Mouse (Mus musculus) embryonic facial prominence, embryonic 11.5 days (tissue): ENCODE measurements around the gene Zfp385a. TPM values are rescaled to one million over a fixed set of nuclear protein-coding genes. Genes with fewer than 3 reads are reported as not detected.

Experiments used
- ATAC-seq: fragments of 200-750 bp; cut with Nextera tagmentation; replicated peaks from 2 replicates; pipeline ENCODE4 v1.8.0; 2017; ENCODE audit warnings: low read depth; ENCODE audit not compliant: insufficient number of reproducible peaks, low FRiP score, low TSS enrichment
- DNase-seq: peaks from one replicate; pipeline ENCODE4 v3.0.0-alpha.2; 2015; ENCODE audit warnings: low spot score
- H3K27ac ChIP-seq: fragments of 300-500 bp; sonication (generic); replicated peaks from 2 replicates; pipeline ENCODE4 v1.5.1; 2014; ENCODE audit warnings: mild to moderate bottlenecking, low read depth, low read length, control low read depth
- H3K27me3 ChIP-seq: fragments of 300-500 bp; sonication (generic); 2 replicates; pipeline ENCODE4 v1.6.1; 2014; ENCODE audit warnings: mild to moderate bottlenecking, low read length, moderate library complexity, mixed read lengths; ENCODE audit not compliant: control insufficient read depth, insufficient read depth
- H3K36me3 ChIP-seq: fragments of 300-500 bp; sonication (generic); replicated peaks from 2 replicates; pipeline ENCODE4 v1.6.1; 2014; ENCODE audit warnings: low read depth, mild to moderate bottlenecking, low read length, moderate library complexity, mixed read lengths; ENCODE audit not compliant: control insufficient read depth, insufficient read depth
- H3K4me1 ChIP-seq: fragments of 300-500 bp; sonication (generic); 2 replicates; pipeline ENCODE4 v1.6.1; 2014; ENCODE audit warnings: low read length, mixed read lengths; ENCODE audit not compliant: control insufficient read depth, insufficient read depth
- H3K4me2 ChIP-seq: fragments of 300-500 bp; sonication (generic); 2 replicates; pipeline ENCODE4 v1.6.1; 2014; ENCODE audit warnings: low read depth, mild to moderate bottlenecking, control low read depth, low read length, moderate library complexity
- H3K4me3 ChIP-seq: fragments of 300-500 bp; sonication (generic); 2 replicates; pipeline ENCODE4 v1.5.1; 2014; ENCODE audit warnings: low read depth, low read length, control low read depth
- H3K9ac ChIP-seq: fragments of 300-500 bp; sonication (generic); replicated peaks from 2 replicates; pipeline ENCODE4 v1.6.1; 2014; ENCODE audit warnings: mild to moderate bottlenecking, control low read depth, low read length
- H3K9me3 ChIP-seq: fragments of 300-500 bp; sonication (generic); replicated peaks from 2 replicates; pipeline ENCODE4 v1.6.1; 2016; ENCODE audit warnings: mild to moderate bottlenecking, low read length, inconsistent platforms, mixed read lengths; ENCODE audit not compliant: control insufficient read depth
- WGBS: fragments of 180-500 bp; shearing (Covaris S2); extraction: QIAGEN DNeasy Blood & Tissue Kit; methylation state at CpG from one replicate; pipeline ENCODE4 v1.1.7; 2014; 5-methylcytosine and 5-hydroxymethylcytosine counted together
- polyA plus RNA-seq: library from polyadenylated mRNA; unstranded; fragments of >200 nt; fragmentation: Nextera tagmentation; extraction: Ambion mirVana; gene quantifications from 2 replicates; pipeline ENCODE4 v1.2.1, GENCODE M21; 2014

The Zfp385a gene
- polyA plus RNA-seq, 1 experiment from 2014 or later, result 12.2 TPM

DNA sequence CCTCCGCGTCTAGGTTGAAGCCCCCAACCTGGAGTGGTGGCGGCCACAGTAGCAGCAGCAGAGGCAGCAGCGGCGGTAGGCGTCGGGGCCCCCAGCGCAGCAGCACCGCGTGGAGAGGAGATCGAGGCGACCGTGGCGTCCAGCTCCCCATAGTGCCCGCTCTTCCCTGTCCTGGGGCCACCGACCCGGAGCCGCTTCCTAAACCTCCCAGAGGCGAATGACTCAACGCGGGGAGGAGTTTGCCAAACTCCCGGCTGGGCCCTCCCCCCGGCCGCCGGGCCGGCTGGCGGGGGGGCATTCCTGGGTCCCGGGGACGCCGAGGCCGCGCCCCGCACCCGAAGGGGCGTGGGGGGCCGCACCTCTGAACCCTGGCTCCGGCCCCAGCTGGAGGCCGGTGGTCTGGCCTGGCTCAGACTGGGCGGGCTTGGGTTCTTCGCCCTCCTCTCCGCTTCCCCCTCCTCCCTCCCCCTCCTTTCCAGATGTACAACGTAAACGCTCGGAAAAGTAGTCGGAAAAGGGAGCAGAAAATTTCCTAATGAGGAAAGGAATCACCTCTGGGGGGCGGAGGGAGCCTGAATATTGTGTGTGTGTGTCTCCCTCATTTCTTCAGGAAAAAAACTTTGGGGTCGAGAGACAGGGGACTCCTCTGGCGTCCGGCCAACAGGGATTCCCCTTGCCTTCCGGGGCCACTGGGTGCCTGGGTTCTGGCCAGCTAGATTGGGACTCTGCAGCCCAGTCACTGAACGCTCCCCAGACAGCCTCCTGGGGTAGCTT lies 26.7 kb upstream of the Zfp385a start, which contains the start of gene Itga5:
Gene Itga5, minus strand, starts transcription at position 388 of the 774 bp plus-strand sequence.
- Histone ChIP-seq H3K4me2 (peak within 1 kb of the TSS; percentile 86), H3K4me1 (peaks cover 7% of the 10 kb centered on the region; the same call in 1 of the 2 replicates), H3K4me3 (peak within 1 kb of the TSS; percentile 91), H3K9me3 (no peaks in the 10 kb centered on the region), H3K36me3 (no peaks in the 10 kb centered on the region), H3K27me3 (no peaks in the 10 kb centered on the region), H3K27ac (peak within 1 kb of the TSS; percentile 87), H3K9ac (peak within 1 kb of the TSS; percentile 93)
- 0% methylated on average over 49 of the region's 51 CpGs for WGBS
- DNase-seq, result peak; percentile 78
- peak; percentile 74 for ATAC-seq

DNA sequence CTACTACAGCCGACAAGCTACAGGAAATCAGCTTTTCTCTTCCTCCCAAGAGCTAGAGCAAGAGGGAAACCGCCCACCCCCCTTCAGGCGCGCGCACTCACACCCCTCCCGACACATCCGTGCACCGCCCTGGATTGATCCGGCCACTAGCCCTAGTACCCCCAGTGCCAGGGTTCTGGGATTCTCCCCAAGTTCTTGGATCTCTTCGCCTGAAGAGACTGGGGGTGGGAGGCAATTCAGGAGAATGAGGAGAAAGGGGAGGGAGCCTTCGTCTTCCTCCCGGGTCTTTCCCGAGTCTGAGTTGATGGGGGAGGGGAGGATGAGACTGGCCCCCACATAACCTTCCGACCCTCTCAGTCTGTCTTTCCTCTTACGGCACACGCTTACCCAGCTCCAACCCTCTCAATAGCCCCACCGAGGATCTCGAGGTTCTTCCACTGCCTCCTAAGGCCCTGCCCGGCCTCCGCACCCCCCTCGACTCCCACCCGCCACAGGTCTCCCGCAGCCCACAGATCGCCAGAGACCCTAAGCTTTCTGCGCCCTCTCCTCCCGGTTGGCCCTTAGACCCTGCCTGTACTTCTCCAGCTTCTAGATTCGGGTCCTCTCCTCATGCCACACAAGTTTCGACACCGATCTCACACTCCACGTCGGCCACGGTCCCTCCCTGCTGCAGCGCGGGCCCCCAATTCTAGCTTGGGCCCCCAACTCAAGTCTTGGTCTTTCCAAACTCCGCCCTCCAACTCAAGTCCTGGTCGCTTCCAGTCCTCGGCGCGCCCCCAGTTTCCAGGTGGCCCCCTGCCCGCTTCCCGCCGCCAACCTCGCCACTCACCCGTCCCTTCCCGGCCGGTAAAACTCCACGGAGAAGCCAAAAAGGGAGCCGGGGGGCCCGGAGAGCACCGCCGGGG lies 25.8 kb upstream of the Zfp385a start:
- Histone ChIP-seq H3K27ac (peak overlapping the region; percentile 87), H3K4me1 (peaks cover 7% of the 10 kb centered on the region; the same call in 1 of the 2 replicates)
- ATAC-seq, result 0 out of 2 replicates have a peak, but pooled peaks have one; percentile 30

GRCm38 (mm10) chr15:103364761-103365160 lies 24.9 kb upstream of the Zfp385a start:
- peak overlapping the region; percentile 93; the same call in 1 of the 2 replicates for H3K9ac ChIP-seq
- H3K4me2 ChIP-seq, result peak overlapping the region; percentile 86
- ATAC-seq (no peak), DNase-seq (no peak)
- H3K4me3 ChIP-seq, result peak overlapping the region; percentile 91
- H3K27ac ChIP-seq, result no peak overlapping the region
- 54% methylated on average over 4 of the region's 4 CpGs for WGBS
- no peaks in the 10 kb centered on the region for H3K9me3 ChIP-seq
- peaks cover 7% of the 10 kb centered on the region; the same call in 1 of the 2 replicates for H3K4me1 ChIP-seq
- H3K27me3 ChIP-seq, result no peaks in the 10 kb centered on the region
- H3K36me3 ChIP-seq, result no peaks in the 10 kb centered on the region

More for the DNA sequence above, 25.8 kb upstream of the Zfp385a start:
- Histone ChIP-seq H3K9me3 (no peaks in the 10 kb centered on the region), H3K36me3 (no peaks in the 10 kb centered on the region), H3K9ac (peak overlapping the region; percentile 93), H3K27me3 (no peaks in the 10 kb centered on the region), H3K4me3 (peak overlapping the region; percentile 91), H3K4me2 (peak overlapping the region; percentile 86)
- peak; percentile 69 for DNase-seq
- under 1% methylated on average over 51 of the region's 51 CpGs for WGBS

DNA sequence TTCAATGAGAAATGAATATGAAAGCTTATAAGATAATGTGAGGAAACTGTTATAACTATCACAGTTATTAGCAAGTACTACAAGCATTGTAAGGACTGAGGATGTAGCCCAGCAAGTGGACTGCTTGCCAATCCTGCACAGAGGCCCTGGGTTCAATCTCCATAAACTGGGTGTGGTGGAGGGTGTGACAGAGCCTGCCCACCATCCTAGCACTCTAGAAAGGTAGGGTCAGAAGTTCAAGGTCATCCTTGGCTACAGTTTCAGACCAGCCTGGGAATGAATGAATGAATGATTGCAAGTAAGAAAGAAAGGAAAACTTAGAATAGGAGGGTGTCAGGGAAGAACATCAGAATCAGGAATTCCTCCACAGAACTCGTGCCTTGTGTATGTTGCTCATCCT lies 23.9 kb upstream of the Zfp385a start:
- H3K9ac ChIP-seq, result no peak overlapping the region
- H3K27me3 ChIP-seq, result no peaks in the 10 kb centered on the region
- no peaks in the 10 kb centered on the region for H3K9me3 ChIP-seq
- H3K4me1 ChIP-seq, result peaks cover 10% of the 10 kb centered on the region; the same call in 1 of the 2 replicates
- no peak overlapping the region for H3K4me3 ChIP-seq
- H3K27ac ChIP-seq, result no peak overlapping the region
- WGBS, result 68% methylated on average over 1 of the region's 1 CpGs
- no peak overlapping the region for H3K4me2 ChIP-seq
- ATAC-seq (no peak), DNase-seq (no peak)
- H3K36me3 ChIP-seq, result no peaks in the 10 kb centered on the region

- no peak overlapping the region for H3K4me2 ChIP-seq
- peaks cover 15% of the 10 kb centered on the region; the same call in 1 of the 2 replicates for H3K4me1 ChIP-seq
- H3K9me3 ChIP-seq, result no peaks in the 10 kb centered on the region
- no peak overlapping the region for H3K9ac ChIP-seq
- H3K27ac ChIP-seq, result no peak overlapping the region
- ATAC-seq (no peak), DNase-seq (no peak)
- H3K27me3 ChIP-seq, result no peaks in the 10 kb centered on the region
- no peaks in the 10 kb centered on the region for H3K36me3 ChIP-seq
- 87% methylated on average over 3 of the region's 3 CpGs for WGBS
- no peak overlapping the region for H3K4me3 ChIP-seq
Measured at GRCm38 (mm10) chr15:103362950-103363349, 23.1 kb upstream of the Zfp385a start.

GRCm38 (mm10) chr15:103362333-103362732 lies 22.4 kb upstream of the Zfp385a start:
- no peaks in the 10 kb centered on the region for H3K36me3 ChIP-seq
- H3K27me3 ChIP-seq, result no peaks in the 10 kb centered on the region
- H3K9me3 ChIP-seq, result no peaks in the 10 kb centered on the region
- ATAC-seq (no peak), DNase-seq (no peak)
- no peak overlapping the region for H3K4me2 ChIP-seq
- no peak overlapping the region for H3K4me3 ChIP-seq
- H3K9ac ChIP-seq, result no peak overlapping the region
- H3K4me1 ChIP-seq, result peaks cover 11% of the 10 kb centered on the region; the same call in 1 of the 2 replicates
- H3K27ac ChIP-seq, result no peak overlapping the region
- WGBS, result 95% methylated on average over 6 of the region's 7 CpGs

DNA sequence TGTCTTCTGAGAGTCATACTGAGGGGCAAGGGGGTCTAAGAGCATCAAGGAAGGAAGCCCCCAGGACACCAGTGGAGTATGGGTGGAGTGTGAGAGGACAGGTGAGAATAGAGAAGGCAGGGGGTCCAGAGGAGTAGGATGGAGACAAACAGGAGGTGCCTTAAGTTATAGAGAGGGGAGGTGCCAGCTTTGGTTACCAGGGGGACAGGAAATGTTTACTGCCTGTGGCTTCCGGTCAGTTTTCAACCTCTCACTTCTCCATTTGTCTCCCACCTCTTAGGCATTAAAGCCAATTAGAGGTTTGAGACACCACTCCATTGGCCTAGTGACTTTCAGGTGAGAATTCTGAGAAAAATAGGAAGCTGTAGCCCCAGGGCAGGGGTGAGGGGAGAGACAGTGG lies 21.4 kb upstream of the Zfp385a start:
- no peak for DNase-seq
- Histone ChIP-seq H3K4me1 (peaks cover 8% of the 10 kb centered on the region; the same call in 1 of the 2 replicates), H3K36me3 (no peaks in the 10 kb centered on the region), H3K9ac (no peak overlapping the region), H3K27me3 (no peaks in the 10 kb centered on the region), H3K27ac (no peak overlapping the region), H3K9me3 (no peaks in the 10 kb centered on the region), H3K4me3 (no peak overlapping the region), H3K4me2 (no peak overlapping the region)
- no peak for ATAC-seq
- WGBS, result 88% methylated on average over 1 of the region's 1 CpGs
